Mouse (Mus musculus) brain, embryonic 14.5 days (tissue): Measurements from ENCODE around the gene Specc1l. TPM values are rescaled to one million over a fixed set of nuclear protein-coding genes. Genes with fewer than 3 reads are reported as not detected.

Experiments used
- DNase-seq: peaks from one replicate; pipeline ENCODE4 v3.0.0-alpha.2; 2011; ENCODE audit warnings: low read depth
- CTCF ChIP-seq: fragments of 200-500 bp; IDR thresholded peaks from 2 replicates; pipeline ENCODE4 v1.5.1; 2012; ENCODE audit warnings: inconsistent platforms, mild to moderate bottlenecking, moderate library complexity, borderline replicate concordance; ENCODE audit not compliant: insufficient read depth, insufficient read length; ENCODE audit errors: extremely low read depth
- POLR2A ChIP-seq: fragments of 200-500 bp; IDR thresholded peaks from 2 replicates; pipeline ENCODE4 v1.6.1; 2012; ENCODE audit warnings: mild to moderate bottlenecking, inconsistent platforms, borderline replicate concordance; ENCODE audit not compliant: poor library complexity, insufficient read depth, insufficient read length, severe bottlenecking; ENCODE audit errors: extremely low read depth
- polyA plus RNA-seq: library from polyadenylated mRNA; depleted of rRNA; stranded (reverse); fragments of >200 nt; gene quantifications from 2 replicates; pipeline ENCODE4 v1.2.3, GENCODE M21; 2012

The Specc1l gene
- polyA plus RNA-seq, 1 experiment, result 42.0 TPM

DNA sequence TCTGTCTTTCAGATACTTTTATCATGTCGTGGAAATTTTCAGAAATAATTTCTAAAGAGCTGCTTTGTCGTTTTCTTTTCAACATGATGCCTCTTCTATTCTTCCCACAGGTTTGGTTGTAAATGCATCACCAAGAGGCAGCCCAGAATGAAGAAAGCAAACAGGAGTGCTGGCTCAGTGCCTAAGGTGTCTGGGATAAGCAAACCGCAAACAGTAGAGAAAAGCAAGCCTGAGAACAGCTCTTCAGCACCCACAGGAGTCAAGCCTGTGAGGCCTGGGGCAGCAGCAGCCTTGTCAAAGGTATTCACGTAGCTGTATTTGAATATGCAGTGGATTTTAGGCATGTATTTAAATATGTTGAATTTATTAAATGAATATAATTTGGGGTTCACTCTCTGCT lies 18.7 kb downstream of the Specc1l start:
- DNase-seq, result peak; percentile 35
- no peak for TF ChIP-seq CTCF
- TF ChIP-seq POLR2A, result no peak

DNA sequence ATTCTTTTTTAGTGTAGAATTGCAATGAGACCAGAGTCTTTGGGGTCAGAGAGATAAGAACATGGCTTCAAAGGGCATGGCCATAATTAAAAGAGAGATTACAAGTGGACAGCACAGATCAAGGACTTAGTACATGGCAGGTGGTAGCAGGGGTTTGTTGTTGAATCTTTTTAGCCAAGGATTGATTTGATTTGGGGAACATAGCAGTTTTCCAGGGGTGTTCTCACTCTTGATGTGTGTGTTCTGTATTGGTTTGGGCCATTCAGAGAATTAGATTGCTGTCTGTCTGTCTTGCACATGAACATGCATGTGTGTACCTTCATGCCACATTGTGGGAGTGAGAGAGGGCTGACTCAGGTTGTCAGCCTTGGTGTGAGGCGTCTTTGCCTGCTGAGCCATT lies 20.0 kb downstream of the Specc1l start:
- TF ChIP-seq CTCF (no peak), POLR2A (no peak)
- no peak for DNase-seq

DNA sequence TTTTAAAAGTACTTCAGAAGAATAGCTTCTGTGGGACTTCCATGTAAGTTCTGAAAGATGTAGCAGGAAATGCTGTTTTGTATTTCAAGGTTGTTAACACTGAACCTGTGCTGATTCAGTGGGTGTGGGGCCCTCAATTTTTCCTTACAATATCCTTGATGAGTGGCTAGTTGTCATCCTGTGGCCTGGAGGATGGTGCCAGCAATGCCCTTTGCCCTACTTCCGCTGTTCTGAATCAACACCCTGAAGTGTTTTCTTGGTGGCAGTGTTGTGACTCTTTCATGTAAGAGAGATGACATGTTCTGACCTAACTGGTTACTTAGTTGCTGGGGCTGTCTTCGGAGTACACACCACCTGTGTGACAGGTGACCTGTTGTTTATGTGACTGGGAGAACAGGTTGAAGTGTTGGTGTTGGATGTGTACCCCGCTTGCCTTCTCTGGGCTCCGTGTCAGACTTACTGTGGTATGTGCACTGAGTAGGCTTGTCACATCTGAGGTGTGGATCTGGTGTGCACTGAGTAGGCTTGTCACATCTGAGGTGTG lies 20.8 kb downstream of the Specc1l start:
- no peak for TF ChIP-seq POLR2A
- no peak for DNase-seq

DNA sequence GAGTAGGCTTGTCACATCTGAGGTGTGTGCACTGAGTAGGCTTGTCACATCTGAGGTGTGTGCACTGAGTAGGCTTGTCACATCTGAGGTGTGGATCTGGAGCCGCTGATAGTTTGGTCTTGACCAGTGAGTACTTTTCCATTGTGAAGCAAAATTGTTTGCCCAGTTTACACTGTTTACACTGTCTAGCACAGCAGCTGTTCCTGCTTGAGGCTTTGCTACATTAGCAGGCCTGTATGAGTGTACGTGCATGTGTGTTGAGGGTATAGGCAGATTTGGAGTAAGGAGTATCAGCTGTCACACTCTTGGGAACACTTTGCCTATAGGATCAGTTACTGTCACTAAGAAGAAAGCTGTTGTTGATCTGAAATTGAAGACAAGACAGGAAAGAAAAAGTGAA lies 21.6 kb downstream of the Specc1l start:
- TF ChIP-seq POLR2A (no peak), CTCF (no peak)

DNA sequence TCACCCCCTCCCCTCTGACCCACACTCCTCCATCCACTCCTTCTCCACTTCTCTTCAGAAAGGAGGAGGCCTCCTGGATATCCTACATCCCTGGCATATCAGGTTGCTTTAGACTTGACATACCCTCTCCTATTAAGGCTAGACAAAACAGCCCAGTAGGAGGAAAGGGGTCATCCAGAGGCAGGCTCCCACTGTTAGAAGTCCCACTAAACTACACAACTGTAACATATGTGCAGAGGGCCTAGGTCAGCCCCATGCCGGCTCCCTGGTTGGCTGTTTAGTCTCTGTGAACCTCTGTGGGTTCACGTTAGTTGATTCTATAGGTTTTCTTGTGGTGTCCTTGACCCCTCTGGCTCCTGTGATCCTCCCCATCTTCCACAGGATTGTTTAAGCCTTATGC lies 23.9 kb downstream of the Specc1l start:
- DNase-seq, result no peak
- no peak for TF ChIP-seq CTCF
- no peak for TF ChIP-seq POLR2A

More for the DNA sequence above, 21.6 kb downstream of the Specc1l start:
- DNase-seq, result peak; percentile 33

DNA sequence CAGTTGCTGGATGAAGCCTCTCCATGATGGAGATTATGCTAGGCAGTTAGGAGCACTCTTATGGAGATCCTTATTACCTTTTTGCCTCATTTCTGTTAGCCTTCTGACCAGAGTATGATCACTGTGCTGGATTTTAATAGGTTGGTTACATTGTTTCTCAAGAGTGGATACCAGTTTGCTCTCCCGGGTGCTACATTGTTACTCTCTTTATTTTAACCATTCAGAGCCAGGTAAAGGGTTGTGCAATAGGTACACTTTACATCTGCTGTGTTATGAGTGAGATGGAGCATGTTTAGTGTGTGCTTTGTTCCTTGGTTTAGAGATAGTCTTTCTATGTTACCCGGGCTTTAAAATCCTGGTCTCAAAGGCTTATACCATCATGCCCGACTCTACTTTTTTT lies 24.3 kb downstream of the Specc1l start:
- TF ChIP-seq POLR2A (no peak), CTCF (no peak)
- no peak for DNase-seq

DNA sequence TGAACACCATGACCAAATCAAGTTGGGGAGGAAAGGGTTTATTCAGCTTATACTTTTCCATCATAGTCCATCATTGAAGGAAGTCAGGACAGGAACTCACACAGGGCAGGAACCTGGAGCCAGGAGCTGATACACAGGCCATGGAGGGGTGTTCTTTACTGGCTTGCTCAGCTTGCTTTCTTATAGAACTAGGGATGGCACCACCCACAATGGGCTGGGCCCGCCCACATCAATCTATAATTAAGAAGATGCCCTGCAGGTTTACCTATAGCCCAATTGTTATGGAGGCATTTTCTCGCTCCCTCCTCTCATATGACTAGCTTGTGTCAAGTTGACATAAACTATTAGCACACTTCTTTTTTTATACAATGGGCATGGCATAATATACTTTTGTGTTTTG lies 25.3 kb downstream of the Specc1l start:
- no peak for DNase-seq
- TF ChIP-seq POLR2A (no peak), CTCF (no peak)

DNA sequence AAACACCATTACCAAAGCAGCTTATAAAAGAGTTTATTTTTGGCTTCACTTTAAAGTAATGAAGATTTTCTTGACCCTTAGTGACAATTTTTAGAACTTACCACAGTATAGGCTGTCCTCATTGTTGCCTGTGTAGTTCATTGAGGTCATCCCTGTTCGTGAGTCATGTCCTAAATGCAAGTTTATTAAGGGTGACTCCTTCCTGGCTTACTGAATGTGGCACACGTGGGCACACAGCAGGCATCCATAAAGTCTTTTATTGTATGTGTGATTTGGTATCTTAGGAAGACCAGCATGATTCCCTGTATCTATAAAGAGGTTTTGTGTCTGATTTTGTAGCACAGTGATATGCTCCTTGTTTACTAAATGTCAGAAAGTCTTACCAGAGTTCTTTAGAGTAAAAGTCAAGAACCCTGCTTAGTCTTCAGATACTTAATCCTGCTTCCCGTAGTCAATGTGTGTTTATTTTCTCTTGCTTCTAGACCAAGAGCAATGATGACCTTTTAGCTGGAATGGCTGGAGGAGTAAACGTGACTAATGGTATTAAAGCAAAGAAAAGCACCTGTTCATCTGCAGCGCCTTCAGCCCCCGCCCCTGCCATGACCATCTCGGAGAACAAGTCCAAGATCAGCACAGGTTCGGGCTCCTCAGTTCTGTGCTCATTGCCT lies 28.8 kb downstream of the Specc1l start:
- DNase-seq, result no peak
- TF ChIP-seq CTCF, result no peak
- TF ChIP-seq POLR2A, result no peak

DNA sequence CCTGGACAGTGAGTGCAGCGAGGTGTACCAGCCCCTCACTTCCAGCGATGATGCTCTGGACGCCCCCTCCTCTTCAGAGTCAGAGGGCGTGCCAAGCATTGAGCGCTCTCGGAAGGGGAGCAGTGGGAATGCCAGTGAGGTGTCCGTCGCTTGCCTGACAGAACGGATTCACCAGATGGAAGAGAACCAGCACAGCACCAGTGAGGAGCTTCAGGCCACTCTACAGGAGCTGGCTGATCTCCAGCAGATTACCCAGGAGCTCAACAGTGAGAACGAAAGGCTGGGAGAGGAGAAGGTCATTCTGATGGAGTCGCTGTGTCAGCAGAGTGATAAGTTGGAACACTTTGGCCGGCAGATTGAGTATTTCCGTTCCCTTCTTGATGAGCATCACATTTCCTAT lies 33.9 kb downstream of the Specc1l start:
- TF ChIP-seq POLR2A, result no peak
- TF ChIP-seq CTCF, result no peak
- DNase-seq, result no peak

DNA sequence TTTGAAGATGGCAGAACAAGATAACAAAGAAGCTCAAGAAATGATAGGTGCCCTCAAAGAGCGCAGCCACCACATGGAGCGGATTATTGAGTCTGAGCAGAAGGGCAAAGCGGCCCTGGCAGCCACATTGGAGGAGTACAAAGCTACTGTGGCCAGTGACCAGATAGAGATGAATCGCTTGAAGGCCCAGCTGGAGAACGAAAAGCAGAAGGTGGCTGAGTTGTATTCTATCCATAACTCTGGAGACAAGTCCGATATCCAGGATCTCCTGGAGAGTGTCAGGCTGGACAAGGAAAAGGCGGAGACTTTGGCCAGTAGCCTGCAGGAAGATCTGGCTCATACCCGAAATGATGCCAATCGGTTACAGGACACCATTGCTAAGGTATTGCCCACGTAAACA lies 34.5 kb downstream of the Specc1l start:
- no peak for DNase-seq
- TF ChIP-seq CTCF, result no peak
- no peak for TF ChIP-seq POLR2A

DNA sequence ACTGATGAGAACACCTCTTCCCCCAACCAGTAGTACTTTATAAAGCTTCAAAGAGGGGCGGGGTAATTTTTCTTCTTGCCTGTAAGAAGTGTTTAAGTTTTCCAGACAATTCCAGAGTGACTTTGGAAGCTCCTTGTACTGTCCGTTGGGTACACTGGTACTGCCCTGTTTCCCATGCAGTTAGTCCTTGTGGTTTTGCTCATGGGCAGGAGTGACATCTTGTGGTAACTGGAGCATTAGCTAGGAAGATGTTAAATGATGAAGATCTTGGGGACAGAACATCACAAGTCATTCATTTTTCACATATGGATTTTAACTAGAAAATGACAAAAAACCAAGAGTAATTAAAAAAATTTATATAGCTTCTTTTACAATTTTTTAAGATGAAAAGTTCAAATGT lies 39.1 kb downstream of the Specc1l start:
- no peak for TF ChIP-seq POLR2A
- TF ChIP-seq CTCF, result peak; percentile 42; the same call in 1 of the 2 replicates
- DNase-seq, result peak; percentile 66

DNA sequence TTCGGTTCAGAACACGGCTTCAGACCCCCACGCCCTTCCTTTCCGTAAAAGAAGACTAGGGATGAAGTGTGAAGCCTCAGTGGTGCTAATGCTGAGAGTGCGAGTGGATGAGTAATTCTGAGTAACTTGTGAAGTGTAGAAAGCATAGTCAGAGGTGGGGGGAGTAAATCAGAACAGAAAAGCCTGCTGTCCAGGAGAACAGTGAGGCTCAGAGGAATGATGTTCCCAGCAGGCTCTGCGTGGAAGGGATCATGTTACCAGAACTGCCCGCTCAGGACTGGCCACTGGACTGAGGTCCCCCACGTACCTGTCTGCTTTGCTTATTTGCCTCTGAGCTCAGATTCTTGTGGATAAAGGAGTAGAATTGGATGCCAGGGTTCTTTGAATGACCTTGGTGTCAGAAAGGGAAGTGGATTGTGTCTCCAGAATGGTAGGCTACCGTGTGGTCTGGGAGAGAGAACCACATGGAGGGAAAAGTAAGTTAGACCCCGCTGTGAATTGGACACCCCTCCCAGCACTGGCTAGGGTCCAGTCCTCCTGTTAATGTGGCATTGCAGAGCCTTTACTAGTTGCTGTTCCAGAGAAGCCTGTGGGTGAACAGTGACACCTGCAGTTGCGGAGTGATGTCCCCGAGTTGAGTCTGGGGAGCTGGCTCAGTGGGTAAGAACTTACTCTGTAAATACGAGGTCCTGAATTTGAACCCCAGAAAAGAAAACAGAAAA lies 40.6 kb downstream of the Specc1l start:
- DNase-seq, result no peak
- no peak for TF ChIP-seq POLR2A
- TF ChIP-seq CTCF, result no peak
